Mouse (Mus musculus): Measurements from ENCODE around the gene Stag1. TPM values are rescaled to one million over a fixed set of nuclear protein-coding genes. Genes with fewer than 3 reads are reported as not detected.
"Not testable (repeated sequence)": the region's sequence is repeated elsewhere in the genome, so short reads cannot be mapped to it uniquely, and the experiment has no call there.

Stag1 gene
- polyA plus RNA-seq, 1 experiment from 2014 or later: 38.6 TPM

- not testable (repeated sequence) for H3K4me1 ChIP-seq (replicated peaks); H3K4me2 ChIP-seq; H3K27ac ChIP-seq (ENCODE audit: poor library complexity, severe bottlenecking); H3K27me3 ChIP-seq (replicated peaks); ATAC-seq (ENCODE audit: insufficient number of reproducible peaks, low FRiP score); H3K4me3 ChIP-seq; H3K36me3 ChIP-seq; H3K9ac ChIP-seq; H3K9me3 ChIP-seq (replicated peaks)
- WGBS: 66% methylated on average over 2 of the region's 2 CpGs
These were observed 179.6 kb downstream of the Stag1 start for GRCm38 (mm10) chr9:100777238-100777637.

GRCm38 (mm10) chr9:100865984-100866383, 268.4 kb downstream of the Stag1 start:
- H3K27ac ChIP-seq (ENCODE audit: poor library complexity, severe bottlenecking): no peak overlapping the region
- no peak overlapping the region for H3K4me2 ChIP-seq
- WGBS: 87% methylated on average over 4 of the region's 4 CpGs
- ATAC-seq (ENCODE audit: insufficient number of reproducible peaks, low FRiP score): no peak
- no peak overlapping the region for H3K4me3 ChIP-seq
- no peaks in the 10 kb centered on the region for H3K36me3 ChIP-seq
- H3K4me1 ChIP-seq (replicated peaks): no peaks in the 10 kb centered on the region
- H3K9ac ChIP-seq: no peak overlapping the region
- H3K9me3 ChIP-seq (replicated peaks): no peaks in the 10 kb centered on the region
- no peaks in the 10 kb centered on the region for H3K27me3 ChIP-seq (replicated peaks)

GRCm38 (mm10) chr9:100869635-100870034, 272.0 kb downstream of the Stag1 start:
- ATAC-seq (ENCODE audit: insufficient number of reproducible peaks, low FRiP score): no peak
- H3K4me1 ChIP-seq (replicated peaks): no peaks in the 10 kb centered on the region

GRCm38 (mm10) chr9:100896111-100896510, 298.5 kb downstream of the Stag1 start:
- no peak overlapping the region for H3K27ac ChIP-seq (ENCODE audit: poor library complexity, severe bottlenecking)
- no peak for ATAC-seq (ENCODE audit: insufficient number of reproducible peaks, low FRiP score)
- no peak overlapping the region for H3K4me3 ChIP-seq
- no peak overlapping the region for H3K4me2 ChIP-seq
- H3K4me1 ChIP-seq (replicated peaks): no peaks in the 10 kb centered on the region
- peaks cover 8% of the 10 kb centered on the region; the same call in 1 of the 2 replicates for H3K36me3 ChIP-seq
- WGBS: 97% methylated on average over 1 of the region's 1 CpGs
- no peaks in the 10 kb centered on the region for H3K9me3 ChIP-seq (replicated peaks)
- no peak overlapping the region for H3K9ac ChIP-seq
- no peaks in the 10 kb centered on the region for H3K27me3 ChIP-seq (replicated peaks)

More at GRCm38 (mm10) chr9:100869635-100870034, 272.0 kb downstream of the Stag1 start:
- H3K4me3 ChIP-seq: no peak overlapping the region
- H3K36me3 ChIP-seq: no peaks in the 10 kb centered on the region
- H3K27me3 ChIP-seq (replicated peaks): no peaks in the 10 kb centered on the region
- H3K4me2 ChIP-seq: no peak overlapping the region
- H3K9me3 ChIP-seq (replicated peaks): no peaks in the 10 kb centered on the region
- H3K9ac ChIP-seq: no peak overlapping the region
- H3K27ac ChIP-seq (ENCODE audit: poor library complexity, severe bottlenecking): no peak overlapping the region

GRCm38 (mm10) chr9:100898042-100898441, 300.4 kb downstream of the Stag1 start:
- 83% methylated on average over 4 of the region's 4 CpGs for WGBS
- no peak overlapping the region for H3K4me2 ChIP-seq

GRCm38 (mm10) chr9:100910352-100910751, 312.8 kb downstream of the Stag1 start:
- no peak overlapping the region for H3K9ac ChIP-seq

More at GRCm38 (mm10) chr9:100898042-100898441, 300.4 kb downstream of the Stag1 start:
- Histone ChIP-seq H3K27ac (ENCODE audit: poor library complexity, severe bottlenecking) (no peak overlapping the region), H3K9me3 (replicated peaks) (no peaks in the 10 kb centered on the region), H3K4me1 (replicated peaks) (no peaks in the 10 kb centered on the region), H3K36me3 (peaks cover 8% of the 10 kb centered on the region; the same call in 1 of the 2 replicates), H3K9ac (no peak overlapping the region), H3K4me3 (no peak overlapping the region), H3K27me3 (replicated peaks) (no peaks in the 10 kb centered on the region)
- ATAC-seq (ENCODE audit: insufficient number of reproducible peaks, low FRiP score): no peak

GRCm38 (mm10) chr9:100917111-100917510, 319.5 kb downstream of the Stag1 start:
- Histone ChIP-seq H3K4me1 (replicated peaks) (no peaks in the 10 kb centered on the region), H3K4me3 (no peak overlapping the region), H3K27me3 (replicated peaks) (no peaks in the 10 kb centered on the region), H3K4me2 (no peak overlapping the region), H3K9me3 (replicated peaks) (no peaks in the 10 kb centered on the region), H3K27ac (ENCODE audit: poor library complexity, severe bottlenecking) (no peak overlapping the region), H3K9ac (no peak overlapping the region), H3K36me3 (0 out of 2 replicates have a peak, but pooled peaks cover 7% of the 10 kb centered on the region)
- WGBS: 47% methylated on average over 2 of the region's 2 CpGs
- ATAC-seq (ENCODE audit: insufficient number of reproducible peaks, low FRiP score): no peak

More at GRCm38 (mm10) chr9:100910352-100910751, 312.8 kb downstream of the Stag1 start:
- no peak for ATAC-seq (ENCODE audit: insufficient number of reproducible peaks, low FRiP score)
- Histone ChIP-seq H3K9me3 (replicated peaks) (no peaks in the 10 kb centered on the region), H3K4me2 (no peak overlapping the region), H3K27me3 (replicated peaks) (no peaks in the 10 kb centered on the region), H3K4me1 (replicated peaks) (no peaks in the 10 kb centered on the region), H3K36me3 (peaks cover 29% of the 10 kb centered on the region), H3K4me3 (no peak overlapping the region), H3K27ac (ENCODE audit: poor library complexity, severe bottlenecking) (no peak overlapping the region)

- H3K9me3 ChIP-seq (replicated peaks): peaks cover 16% of the 10 kb centered on the region
- H3K27ac ChIP-seq (ENCODE audit: poor library complexity, severe bottlenecking): no peak overlapping the region
- H3K36me3 ChIP-seq: peaks cover 29% of the 10 kb centered on the region
- H3K27me3 ChIP-seq (replicated peaks): no peaks in the 10 kb centered on the region
- H3K4me2 ChIP-seq: no peak overlapping the region
- 95% methylated on average over 4 of the region's 4 CpGs for WGBS
- H3K4me3 ChIP-seq: no peak overlapping the region
- no peak for ATAC-seq (ENCODE audit: insufficient number of reproducible peaks, low FRiP score)
- no peaks in the 10 kb centered on the region for H3K4me1 ChIP-seq (replicated peaks)
- no peak overlapping the region for H3K9ac ChIP-seq
These were observed 329.0 kb downstream of the Stag1 start for GRCm38 (mm10) chr9:100926629-100927028.

- no peak overlapping the region for H3K27ac ChIP-seq (ENCODE audit: poor library complexity, severe bottlenecking)
- no peaks in the 10 kb centered on the region for H3K27me3 ChIP-seq (replicated peaks)
- no peak overlapping the region for H3K4me3 ChIP-seq
- H3K4me1 ChIP-seq (replicated peaks): no peaks in the 10 kb centered on the region
- H3K4me2 ChIP-seq: no peak overlapping the region
- no peak overlapping the region for H3K9ac ChIP-seq
- peaks cover 6% of the 10 kb centered on the region for H3K36me3 ChIP-seq
- WGBS: 54% methylated on average over 2 of the region's 2 CpGs
- ATAC-seq (ENCODE audit: insufficient number of reproducible peaks, low FRiP score): no peak
- no peaks in the 10 kb centered on the region for H3K9me3 ChIP-seq (replicated peaks)
These were observed 344.4 kb downstream of the Stag1 start for GRCm38 (mm10) chr9:100942042-100942441.

GRCm38 (mm10) chr9:100944677-100945365, 347.2 kb downstream of the Stag1 start:
- H3K27me3 ChIP-seq (replicated peaks): no peaks in the 10 kb centered on the region
- no peak overlapping the region for H3K9ac ChIP-seq
- no peak overlapping the region for H3K4me3 ChIP-seq
- WGBS: 93% methylated on average over 5 of the region's 5 CpGs
- no peak for ATAC-seq (ENCODE audit: insufficient number of reproducible peaks, low FRiP score)
- peaks cover 13% of the 10 kb centered on the region for H3K36me3 ChIP-seq
- H3K4me2 ChIP-seq: no peak overlapping the region
- no peaks in the 10 kb centered on the region for H3K4me1 ChIP-seq (replicated peaks)
- H3K9me3 ChIP-seq (replicated peaks): no peaks in the 10 kb centered on the region
- no peak overlapping the region for H3K27ac ChIP-seq (ENCODE audit: poor library complexity, severe bottlenecking)

GRCm38 (mm10) chr9:100951481-100951880, 353.9 kb downstream of the Stag1 start:
- Histone ChIP-seq H3K36me3 (peaks cover 28% of the 10 kb centered on the region), H3K4me2 (no peak overlapping the region), H3K27me3 (replicated peaks) (no peaks in the 10 kb centered on the region), H3K4me3 (no peak overlapping the region), H3K4me1 (replicated peaks) (no peaks in the 10 kb centered on the region; the same call in 1 of the 2 replicates), H3K9me3 (replicated peaks) (no peaks in the 10 kb centered on the region), H3K9ac (no peak overlapping the region), H3K27ac (ENCODE audit: poor library complexity, severe bottlenecking) (no peak overlapping the region)
- no peak for ATAC-seq (ENCODE audit: insufficient number of reproducible peaks, low FRiP score)
- 38% methylated on average over 4 of the region's 4 CpGs for WGBS

All from heart, embryonic 12.5 days (tissue).